Mouse (Mus musculus): Measurements from ENCODE around the gene Mapk12.

Gene Mapk12

DNA sequence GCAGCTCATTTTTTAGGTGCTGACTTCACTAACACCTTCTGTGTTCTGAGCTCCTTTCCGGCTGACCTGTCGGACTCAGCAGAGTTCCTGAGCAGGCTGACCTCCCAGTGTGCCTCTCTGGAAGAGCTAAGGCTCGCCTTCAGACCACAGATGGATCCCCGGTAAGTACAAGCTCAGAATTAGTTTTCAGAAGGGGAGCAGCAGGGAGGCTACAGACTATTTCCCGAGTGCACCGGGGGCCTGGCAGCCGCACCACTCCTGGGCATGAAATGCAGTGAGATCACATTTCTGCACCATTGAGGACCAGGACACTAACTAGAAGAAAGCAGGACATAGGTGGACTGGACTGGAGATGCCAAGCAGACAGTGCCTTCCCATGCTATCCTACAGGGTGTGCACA is 41.9 kb downstream of the Mapk12 start:
- no peak for DNase-seq (ENCODE audit: low read depth, low spot score)

DNA sequence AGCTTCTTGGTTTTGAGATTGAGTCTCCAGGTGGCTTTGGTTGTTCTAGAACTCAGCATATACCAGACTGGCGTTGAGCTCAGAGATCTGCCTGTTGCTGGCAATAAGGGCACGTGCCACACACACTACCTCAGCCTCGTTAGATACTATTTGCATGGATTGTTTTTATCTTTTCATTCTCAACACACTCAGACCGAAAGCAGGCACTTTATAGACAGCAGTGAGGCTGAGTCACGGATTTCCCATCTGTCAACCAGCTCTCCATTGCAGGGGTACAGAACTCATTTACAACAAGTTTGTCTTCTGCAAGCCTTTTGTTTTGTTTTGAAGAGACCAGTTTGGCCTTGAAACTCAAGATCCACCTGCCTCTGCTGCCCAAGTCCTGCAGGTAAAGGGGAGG is 43.1 kb downstream of the Mapk12 start:
- DNase-seq (ENCODE audit: low read depth, low spot score) = no peak

DNA sequence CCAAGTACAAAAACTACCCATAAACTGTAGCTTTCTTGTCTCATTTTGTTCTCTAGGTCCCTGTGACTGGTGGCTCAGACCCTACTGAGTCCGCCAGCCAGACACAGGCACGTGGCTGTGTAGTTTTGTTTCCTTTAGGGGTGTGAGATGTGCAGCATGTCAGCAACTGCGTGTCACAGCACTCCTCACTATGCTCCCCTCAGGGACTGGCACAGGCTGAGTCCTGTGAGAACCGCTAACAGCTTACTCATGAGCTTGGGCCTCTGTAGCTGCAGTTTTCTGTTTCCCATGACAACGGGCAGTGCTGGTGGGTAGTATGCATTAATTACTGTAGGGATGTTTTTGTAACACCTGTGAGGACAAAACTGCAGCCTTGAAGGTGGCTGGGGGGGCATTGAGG is 48.3 kb downstream of the Mapk12 start:
- no peak for DNase-seq (ENCODE audit: low read depth, low spot score)

DNA sequence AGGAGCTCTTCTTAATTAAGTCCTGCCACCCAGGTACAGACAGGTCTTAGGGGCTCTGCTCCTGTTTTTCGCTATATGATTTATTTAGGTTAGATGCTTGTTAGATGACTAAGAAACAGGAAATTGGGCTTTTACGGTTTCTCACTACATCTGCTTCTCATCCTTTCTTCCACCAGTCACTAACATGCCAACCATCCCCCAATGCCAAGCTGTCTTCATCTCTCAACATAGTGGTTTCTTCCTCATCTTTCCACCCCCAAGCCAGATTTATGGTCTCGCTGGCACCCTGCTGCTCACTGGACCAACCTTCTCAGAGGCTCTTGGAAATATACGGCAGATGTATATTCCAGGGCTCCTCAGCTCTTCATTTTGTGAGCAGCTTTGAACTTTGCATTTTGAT is 49.8 kb downstream of the Mapk12 start:
- no peak for DNase-seq (ENCODE audit: low read depth, low spot score)

DNA sequence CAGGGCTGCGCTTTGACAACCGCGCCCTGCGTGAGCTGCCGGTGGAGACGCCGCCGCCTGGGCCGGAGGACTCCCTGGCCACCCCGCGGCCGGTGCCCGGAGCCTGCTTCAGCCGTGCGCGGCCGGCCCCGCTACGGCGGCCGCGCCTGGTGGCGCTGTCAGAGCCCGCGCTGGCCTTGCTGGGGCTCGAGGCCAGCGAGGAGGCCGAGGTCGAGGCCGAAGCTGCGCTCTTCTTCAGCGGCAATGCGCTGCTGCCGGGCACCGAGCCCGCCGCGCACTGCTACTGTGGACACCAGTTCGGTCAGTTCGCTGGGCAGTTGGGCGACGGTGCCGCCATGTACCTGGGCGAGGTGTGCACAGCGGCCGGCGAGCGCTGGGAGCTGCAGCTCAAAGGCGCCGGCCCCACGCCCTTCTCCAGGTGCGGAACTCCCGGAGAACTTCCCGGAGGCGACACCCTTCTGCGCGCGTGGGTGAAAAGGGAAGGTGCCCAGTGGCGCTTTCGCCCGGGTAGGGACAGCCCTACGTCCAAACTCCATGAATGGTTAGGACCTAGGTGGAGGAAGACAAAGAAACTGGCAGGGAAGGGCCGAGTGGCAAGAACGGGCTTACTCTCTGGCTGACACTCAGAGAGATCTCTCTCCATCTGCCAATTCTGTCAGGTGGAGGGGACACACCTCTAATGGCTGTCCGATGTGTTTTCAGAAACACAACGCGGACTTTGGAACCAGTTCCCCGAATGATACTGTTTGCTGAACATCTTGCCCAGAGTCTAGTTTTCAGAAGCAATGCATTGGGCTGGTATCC is 51.1 kb downstream of the Mapk12 start:
- no peak for DNase-seq (ENCODE audit: low read depth, low spot score)

DNA sequence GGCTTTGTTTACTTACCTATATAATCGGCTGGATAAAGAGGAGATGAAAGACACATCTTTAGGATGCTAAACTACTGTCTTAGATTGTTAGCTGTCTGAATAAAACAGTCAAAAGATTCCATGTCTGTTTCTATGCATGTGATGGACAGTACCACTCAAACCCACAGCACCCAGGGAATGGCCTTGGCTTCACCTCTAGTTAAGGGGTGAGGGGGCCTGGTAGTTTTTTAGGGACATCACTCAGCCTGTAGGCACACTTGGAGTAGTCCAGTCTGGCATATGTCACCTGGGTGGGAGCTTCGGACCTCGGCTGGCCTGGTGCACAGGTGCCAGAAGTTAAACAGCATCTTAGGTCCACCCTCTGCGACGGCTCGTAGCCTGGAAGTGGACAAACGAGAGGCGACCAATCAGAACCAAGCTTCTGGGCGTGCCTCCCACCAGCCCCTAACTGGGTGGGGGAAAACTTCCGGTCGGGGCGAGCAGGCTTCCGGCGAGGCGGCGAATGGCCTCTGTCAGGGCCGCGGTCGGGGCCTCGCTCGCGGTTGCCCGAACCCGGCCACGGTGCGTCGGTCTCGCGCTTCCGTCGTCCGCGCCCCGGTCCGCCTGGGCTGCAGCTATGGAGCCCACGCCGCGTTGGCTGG is 51.8 kb downstream of the Mapk12 start, which contains the start of gene Selenoo:
Gene Selenoo (plus strand): TSS at position 478 of the 641 bp plus-strand sequence.
- DNase-seq (ENCODE audit: low read depth, low spot score) = peak; percentile 81

DNA sequence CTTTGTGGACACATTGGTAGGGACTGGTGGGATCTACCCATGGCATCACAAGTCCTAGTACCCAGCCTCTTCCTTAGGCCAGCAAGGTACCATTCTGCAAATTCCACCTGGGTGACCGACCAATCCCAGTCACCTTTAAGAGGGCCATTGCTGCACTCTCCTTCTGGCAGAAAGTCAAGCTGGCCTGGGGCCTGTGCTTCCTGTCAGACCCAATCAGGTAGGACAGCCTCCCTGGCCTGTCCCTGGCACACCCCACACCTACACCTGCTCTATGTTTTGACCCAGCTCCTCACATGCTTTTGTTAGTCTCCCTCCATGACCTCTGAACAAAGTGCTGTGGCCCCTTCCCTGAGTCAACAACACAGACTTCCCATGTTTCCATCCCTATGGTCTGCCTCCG is 55.7 kb downstream of the Mapk12 start:
- no peak for DNase-seq (ENCODE audit: low read depth, low spot score)

DNA sequence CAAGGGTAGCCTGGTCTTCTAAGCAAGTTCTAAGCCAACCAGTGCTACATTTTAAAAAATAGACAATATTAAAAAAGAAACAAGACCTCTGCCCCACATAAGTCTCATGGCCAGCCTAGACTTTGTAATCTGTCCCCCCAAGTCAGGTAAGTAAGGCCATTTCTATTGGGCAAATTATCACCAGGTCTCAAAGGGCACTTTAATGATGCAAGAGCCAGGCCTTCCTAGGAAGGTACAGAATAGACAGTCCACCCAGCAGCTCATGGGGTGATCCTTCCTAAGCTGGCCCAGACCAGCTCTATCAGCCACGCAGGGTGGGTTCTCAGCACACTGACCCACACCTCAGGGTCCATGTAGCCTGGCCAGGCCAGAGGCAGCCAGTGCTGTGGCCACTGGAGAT is 56.6 kb downstream of the Mapk12 start:
- DNase-seq (ENCODE audit: low read depth, low spot score) = no peak

Measured in retina, postnatal 7 days (tissue).